Mouse (Mus musculus): ENCODE data around the gene Gfra4. TPM values are rescaled to one million over a fixed set of nuclear protein-coding genes. Genes with fewer than 3 reads are reported as not detected.
A peak's percentile ranks its signal among the peaks of the same experiment; 100 is the strongest.

The Gfra4 gene
- polyA plus RNA-seq, 1 experiment = 1.5 TPM

GRCm38 (mm10) chr2:131063404-131063864, 20.5 kb upstream of the Gfra4 start, which contains the start of gene Adam33:
Adam33 (minus strand) TSS chr2:131063814.
- H3K4me1 ChIP-seq (ENCODE audit: control insufficient read depth, insufficient read depth, low read length) = peaks cover 16% of the 10 kb centered on the region
- H3K4me3 ChIP-seq (ENCODE audit: insufficient read depth, low read length) = no peak within 1 kb of the TSS
- TF ChIP-seq POLR2A (IDR thresholded peaks at IDR 0.05; ENCODE audit: borderline replicate concordance, low read depth, low read length) = no peak
- no peak for TF ChIP-seq CTCF (IDR thresholded peaks at IDR 0.05; ENCODE audit: low read depth, low read length)
- H3K27ac ChIP-seq (ENCODE audit: insufficient read depth, low read depth, low read length) = no peak within 1 kb of the TSS

DNA sequence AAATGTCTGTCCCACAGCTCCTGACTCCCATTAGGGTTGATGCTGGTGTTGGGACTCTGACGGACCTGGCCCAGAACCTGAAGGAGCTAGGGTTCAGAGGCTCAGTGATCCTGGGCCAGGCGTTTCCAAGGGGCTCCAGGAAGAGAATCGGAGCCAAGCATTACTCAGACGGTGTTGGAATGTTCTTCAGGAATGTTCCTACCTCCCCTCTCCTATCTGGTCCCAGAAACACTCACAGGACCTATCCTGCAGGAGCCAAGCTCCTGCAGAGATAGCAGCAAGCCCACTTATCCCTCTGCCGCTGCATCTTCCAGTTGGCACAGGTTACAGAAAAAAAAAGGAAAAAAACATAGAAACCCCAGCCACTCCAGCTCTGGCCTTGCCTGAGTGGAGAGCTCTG, 18.7 kb upstream of the Gfra4 start:
- Histone ChIP-seq H3K4me3 (ENCODE audit: insufficient read depth, low read length) (no peak overlapping the region), H3K27ac (ENCODE audit: insufficient read depth, low read depth, low read length) (no peak overlapping the region), H3K4me1 (ENCODE audit: control insufficient read depth, insufficient read depth, low read length) (peaks cover 5% of the 10 kb centered on the region)
- TF ChIP-seq CTCF (IDR thresholded peaks at IDR 0.05; ENCODE audit: low read depth, low read length) (no peak), POLR2A (IDR thresholded peaks at IDR 0.05; ENCODE audit: borderline replicate concordance, low read depth, low read length) (no peak)

DNA sequence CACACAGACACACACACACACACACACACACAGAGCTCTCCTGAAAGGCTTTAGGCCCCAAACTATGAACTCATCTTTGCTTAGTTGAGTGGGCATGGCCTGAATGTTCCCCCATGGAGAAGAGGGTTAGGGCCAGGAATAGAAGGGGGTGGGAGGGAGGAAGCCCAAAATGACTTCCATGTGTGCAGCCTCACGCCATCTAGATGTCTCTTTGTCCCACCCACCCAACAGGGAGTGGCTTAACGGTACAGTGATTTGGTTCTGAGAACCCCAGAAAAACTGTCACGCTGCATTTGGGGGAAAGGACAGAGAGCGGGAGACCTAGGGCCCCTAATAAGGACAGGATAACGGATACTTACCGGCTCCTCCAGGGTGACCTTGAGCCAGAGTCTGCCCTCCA, 17.9 kb upstream of the Gfra4 start:
- H3K4me3 ChIP-seq (ENCODE audit: insufficient read depth, low read length) = no peak overlapping the region
- H3K27ac ChIP-seq (ENCODE audit: insufficient read depth, low read depth, low read length) = no peak overlapping the region
- no peak for TF ChIP-seq CTCF (IDR thresholded peaks at IDR 0.05; ENCODE audit: low read depth, low read length)
- peaks cover 10% of the 10 kb centered on the region for H3K4me1 ChIP-seq (ENCODE audit: control insufficient read depth, insufficient read depth, low read length)

- Histone ChIP-seq H3K27ac (ENCODE audit: insufficient read depth, low read depth, low read length) (no peak overlapping the region), H3K4me1 (ENCODE audit: control insufficient read depth, insufficient read depth, low read length) (peaks cover 11% of the 10 kb centered on the region), H3K4me3 (ENCODE audit: insufficient read depth, low read length) (no peak overlapping the region)
- TF ChIP-seq CTCF (IDR thresholded peaks at IDR 0.05; ENCODE audit: low read depth, low read length) (no peak), POLR2A (IDR thresholded peaks at IDR 0.05; ENCODE audit: borderline replicate concordance, low read depth, low read length) (no peak)
Measured at GRCm38 (mm10) chr2:131059781-131060540, 17.1 kb upstream of the Gfra4 start.

DNA sequence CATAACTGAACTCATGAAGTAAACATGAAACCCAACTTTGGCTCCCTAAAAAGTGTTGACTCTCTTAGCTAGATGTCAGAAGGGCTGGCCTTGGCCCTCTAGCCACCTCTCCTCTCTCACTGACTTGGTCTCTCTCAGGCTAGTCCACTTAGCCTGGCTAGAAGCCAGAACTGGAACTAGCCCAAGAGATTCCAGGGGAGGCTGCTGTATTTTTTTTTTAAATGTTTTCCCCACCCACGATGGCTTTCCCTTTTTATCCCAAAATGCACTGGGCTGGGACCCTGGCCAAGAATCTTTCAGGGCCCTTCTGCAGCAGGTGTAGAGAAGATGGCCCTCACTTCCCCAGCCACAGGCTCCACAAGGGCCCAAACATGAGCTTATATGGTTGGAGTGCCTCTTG, 16.5 kb upstream of the Gfra4 start:
- TF ChIP-seq POLR2A (IDR thresholded peaks at IDR 0.05; ENCODE audit: borderline replicate concordance, low read depth, low read length) = no peak
- H3K27ac ChIP-seq (ENCODE audit: insufficient read depth, low read depth, low read length) = no peak overlapping the region
- peaks cover 11% of the 10 kb centered on the region for H3K4me1 ChIP-seq (ENCODE audit: control insufficient read depth, insufficient read depth, low read length)
- H3K4me3 ChIP-seq (ENCODE audit: insufficient read depth, low read length) = no peak overlapping the region

GRCm38 (mm10) chr2:131058672-131059071, 15.8 kb upstream of the Gfra4 start:
- TF ChIP-seq POLR2A (IDR thresholded peaks at IDR 0.05; ENCODE audit: borderline replicate concordance, low read depth, low read length) = no peak
- TF ChIP-seq CTCF (IDR thresholded peaks at IDR 0.05; ENCODE audit: low read depth, low read length) = no peak
- H3K27ac ChIP-seq (ENCODE audit: insufficient read depth, low read depth, low read length) = no peak overlapping the region
- H3K4me3 ChIP-seq (ENCODE audit: insufficient read depth, low read length) = no peak overlapping the region

DNA sequence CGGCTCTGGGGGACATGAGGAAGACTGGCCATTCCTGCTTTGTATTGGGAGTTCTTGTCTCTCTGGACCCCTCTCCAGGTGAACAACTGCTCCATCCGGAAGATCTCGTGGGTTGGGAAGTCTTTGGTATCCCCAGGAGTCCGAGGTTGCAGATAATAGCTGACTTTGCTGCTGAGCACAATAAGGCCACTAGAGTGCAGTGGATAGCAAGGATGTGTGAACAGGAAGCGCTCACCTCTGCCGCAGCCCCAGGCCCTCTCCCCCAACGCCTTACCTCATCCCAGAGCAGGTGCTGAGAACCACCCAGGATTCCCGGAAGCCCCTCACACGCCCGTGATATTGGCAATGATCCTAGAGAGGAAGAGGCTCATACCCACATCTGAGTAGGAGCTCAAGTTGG, 13.3 kb upstream of the Gfra4 start:
- TF ChIP-seq CTCF (IDR thresholded peaks at IDR 0.05; ENCODE audit: low read depth, low read length) (peak; percentile 74), POLR2A (IDR thresholded peaks at IDR 0.05; ENCODE audit: borderline replicate concordance, low read depth, low read length) (no peak)
- H3K27ac ChIP-seq (ENCODE audit: insufficient read depth, low read depth, low read length) = no peak overlapping the region
- peak overlapping the region; percentile 27; the same call in 1 of the 2 replicates for H3K4me3 ChIP-seq (ENCODE audit: insufficient read depth, low read length)
- peaks cover 13% of the 10 kb centered on the region for H3K4me1 ChIP-seq (ENCODE audit: control insufficient read depth, insufficient read depth, low read length)

More at GRCm38 (mm10) chr2:131058672-131059071, 15.8 kb upstream of the Gfra4 start:
- peaks cover 13% of the 10 kb centered on the region for H3K4me1 ChIP-seq (ENCODE audit: control insufficient read depth, insufficient read depth, low read length)

DNA sequence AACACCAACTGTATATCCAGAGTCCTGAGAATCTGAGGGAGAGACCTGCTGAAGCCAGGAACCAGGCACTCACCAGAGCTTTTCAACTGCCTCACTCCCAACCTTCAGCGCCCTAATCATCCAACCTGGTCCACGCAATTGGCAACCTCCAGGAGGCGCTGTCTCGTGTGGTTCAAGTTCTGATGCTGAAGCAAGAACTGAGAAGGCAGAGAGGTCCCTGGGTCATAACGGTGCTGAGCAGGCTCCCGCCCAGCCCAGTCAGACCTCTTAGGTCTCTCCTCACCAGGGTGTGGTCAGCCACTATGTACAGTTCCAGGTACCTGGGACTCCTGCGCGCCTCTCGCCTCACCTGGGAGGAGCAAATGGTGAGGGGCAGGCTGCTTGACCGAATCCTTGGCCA, 12.7 kb upstream of the Gfra4 start:
- H3K4me3 ChIP-seq (ENCODE audit: insufficient read depth, low read length) = peak overlapping the region; percentile 27
- TF ChIP-seq POLR2A (IDR thresholded peaks at IDR 0.05; ENCODE audit: borderline replicate concordance, low read depth, low read length) = no peak
- TF ChIP-seq CTCF (IDR thresholded peaks at IDR 0.05; ENCODE audit: low read depth, low read length) = peak; percentile 85
- H3K27ac ChIP-seq (ENCODE audit: insufficient read depth, low read depth, low read length) = no peak overlapping the region
- H3K4me1 ChIP-seq (ENCODE audit: control insufficient read depth, insufficient read depth, low read length) = peaks cover 13% of the 10 kb centered on the region

DNA sequence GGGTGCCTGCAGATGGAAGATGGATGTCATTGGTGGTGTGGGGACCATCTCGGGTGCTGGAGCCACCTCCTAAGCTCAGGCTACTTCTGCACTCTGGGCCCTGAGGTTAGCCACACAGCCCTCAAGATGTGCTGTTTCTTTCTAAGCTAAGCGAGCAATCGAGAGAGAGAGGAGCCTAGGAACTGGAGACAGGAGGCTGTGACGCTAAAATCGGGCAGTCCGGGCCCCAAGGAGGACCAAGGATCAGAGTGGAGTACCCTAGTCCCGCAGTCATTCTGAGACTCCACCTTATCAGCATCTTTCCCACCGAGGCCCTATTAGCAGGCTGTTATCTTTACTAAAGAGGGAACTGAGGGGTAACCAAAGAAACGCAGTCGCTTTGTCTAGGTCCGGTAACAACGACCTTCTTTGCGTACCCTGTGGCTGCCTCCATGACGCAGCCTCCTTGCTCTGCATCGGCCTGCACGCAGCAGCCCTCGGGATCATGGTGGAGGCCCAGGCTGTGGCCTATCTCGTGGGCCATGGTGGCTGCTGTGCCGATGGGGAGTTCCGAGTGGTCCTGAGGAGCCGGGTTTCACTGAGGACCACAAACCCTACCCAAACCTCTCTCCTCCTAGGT, 11.9 kb upstream of the Gfra4 start:
- peaks cover 13% of the 10 kb centered on the region for H3K4me1 ChIP-seq (ENCODE audit: control insufficient read depth, insufficient read depth, low read length)

More for the DNA sequence above, 11.9 kb upstream of the Gfra4 start:
- Histone ChIP-seq H3K4me3 (ENCODE audit: insufficient read depth, low read length) (peak overlapping the region; percentile 39), H3K27ac (ENCODE audit: insufficient read depth, low read depth, low read length) (no peak overlapping the region)
- TF ChIP-seq POLR2A (IDR thresholded peaks at IDR 0.05; ENCODE audit: borderline replicate concordance, low read depth, low read length) (no peak), CTCF (IDR thresholded peaks at IDR 0.05; ENCODE audit: low read depth, low read length) (no peak)

All from bone marrow macrophage, adult 2 months (primary cell).